In genomic region chr1:191804747-191805146, GRCm38 (mm10) we compare ENCODE assay signal across 25 mouse cellular contexts.
"Had no signal": no experiment of that assay in that cellular context is flagged by ENCODE, and none has a peak within 500 bp of the region (broad histone marks: within the 10 kb centered on the region; RNA-seq: fewer than 3 reads in every experiment).

No protein-coding gene starts in this region.

- H3K4me3 ChIP-seq: heart, adult 2 months; heart, embryonic 13.5 days; heart, embryonic 15.5 days; hindbrain, embryonic 13.5 days; hindbrain, embryonic 15.5 days; layer of hippocampus, adult 2 months; left cerebral cortex, adult 2 months; limb, embryonic 10.5 days; limb, embryonic 12.5 days; liver, embryonic 13.5 days; liver, embryonic 15.5 days had no signal

- H3K36me3 ChIP-seq: heart, embryonic 13.5 days; heart, embryonic 15.5 days; hindbrain, embryonic 13.5 days; hindbrain, embryonic 15.5 days; limb, embryonic 10.5 days; limb, embryonic 12.5 days; liver, embryonic 13.5 days; liver, embryonic 15.5 days had no signal

- H3K4me1 ChIP-seq: liver, embryonic 13.5 days; liver, embryonic 15.5 days had no signal

- H3K9ac ChIP-seq: heart, embryonic 13.5 days; heart, embryonic 15.5 days; hindbrain, embryonic 13.5 days; hindbrain, embryonic 15.5 days; limb, embryonic 12.5 days; liver, embryonic 13.5 days; liver, embryonic 15.5 days; liver, postnatal 0 days had no signal

- H3K27me3 ChIP-seq: heart, embryonic 13.5 days; heart, embryonic 15.5 days; hindbrain, embryonic 13.5 days; hindbrain, embryonic 15.5 days; limb, embryonic 12.5 days; liver, embryonic 13.5 days; liver, embryonic 15.5 days had no signal

- DNase-seq: gastrocnemius, postnatal 14 days; gastrocnemius, postnatal 36 days; heart, adult 11 months; heart, adult 2 months; heart, postnatal 14 days; heart, postnatal 36 days; kidney, adult 11 months; kidney, adult 9 months; kidney, postnatal 14 days; liver; liver, embryonic 13.5 days; liver, postnatal 0 days had no signal

- ATAC-seq: hindbrain, postnatal 0 days; intestine, embryonic 16.5 days; liver, postnatal 0 days had no signal

- H3K4me2 ChIP-seq: heart, embryonic 11.5 days; heart, embryonic 13.5 days; heart, embryonic 15.5 days; hindbrain, embryonic 13.5 days; hindbrain, embryonic 15.5 days; limb, embryonic 12.5 days; liver, embryonic 11.5 days; liver, embryonic 13.5 days; liver, embryonic 15.5 days had no signal

- H3K27ac ChIP-seq: heart, adult 2 months; heart, embryonic 13.5 days; heart, embryonic 15.5 days; hindbrain, embryonic 13.5 days; hindbrain, embryonic 15.5 days; hindbrain, postnatal 0 days; layer of hippocampus, adult 2 months; left cerebral cortex, adult 2 months; limb, embryonic 10.5 days; limb, embryonic 12.5 days; liver, embryonic 13.5 days; liver, embryonic 15.5 days had no signal

- H3K9me3 ChIP-seq: hindbrain, embryonic 13.5 days; hindbrain, embryonic 15.5 days; limb, embryonic 10.5 days; limb, embryonic 12.5 days had no signal
